ENCODE assay signal across 26 mouse cellular contexts in the genomic region with DNA sequence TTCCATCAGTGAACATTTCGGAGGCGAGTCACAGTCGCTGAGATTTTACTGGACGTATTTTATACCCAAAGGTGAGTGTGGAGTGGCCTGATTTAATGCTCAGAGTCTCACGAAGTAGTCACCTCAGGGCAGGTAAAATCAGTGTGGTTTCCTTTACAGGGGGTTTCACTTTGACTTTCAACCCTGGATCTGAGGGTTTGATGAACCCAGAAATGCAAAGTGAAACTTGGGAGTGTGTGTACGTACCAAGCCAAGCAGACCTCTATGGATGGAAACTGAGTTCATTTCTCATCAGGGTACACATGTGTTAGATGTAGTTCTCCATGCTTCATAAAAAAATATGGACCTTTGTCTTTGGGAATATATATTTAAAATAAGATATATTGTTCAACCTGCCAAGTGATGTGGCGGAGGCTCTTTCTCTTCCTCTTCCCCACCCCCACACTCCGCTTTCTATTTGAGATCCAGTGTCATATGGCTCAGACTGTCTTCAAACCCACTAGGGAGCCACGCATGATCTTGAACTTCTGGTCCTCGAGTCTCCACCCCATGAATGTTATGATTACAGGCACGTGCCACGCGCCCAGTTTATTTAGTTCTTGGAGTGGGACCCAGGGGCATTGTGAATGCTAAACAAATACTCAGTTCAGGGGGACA.
"Had no signal": no experiment of that assay in that cellular context is flagged by ENCODE, and none has a peak within 500 bp of the region (broad histone marks: within the 10 kb centered on the region; RNA-seq: fewer than 3 reads in every experiment).

No protein-coding gene starts in this region.

- H3K4me2 ChIP-seq: kidney, embryonic 15.5 days; limb, embryonic 12.5 days; limb, embryonic 15.5 days; liver, embryonic 11.5 days; lung, embryonic 14.5 days; midbrain, embryonic 13.5 days; neural tube, embryonic 12.5 days; neural tube, embryonic 15.5 days had no signal

- DNase-seq: kidney, adult 8-10 months; kidney, postnatal 10 days; kidney, postnatal 36 days; layer of hippocampus, postnatal 36 days; left cerebral cortex, postnatal 4 days; liver, postnatal 0 days; lung, embryonic 14.5 days; right cerebral cortex, adult 18-20 months; right cerebral cortex, postnatal 14 days; right cerebral cortex, postnatal 4 days; thymus, adult 18-20 months; thymus, postnatal 14 days; thymus, postnatal 4 days had no signal

- H3K9ac ChIP-seq: kidney, embryonic 15.5 days; limb, embryonic 12.5 days; limb, embryonic 15.5 days; liver, embryonic 14.5 days; liver, postnatal 0 days; lung, embryonic 14.5 days; midbrain, embryonic 13.5 days; neural tube, embryonic 12.5 days; neural tube, embryonic 15.5 days had no signal

- H3K9me3 ChIP-seq: kidney, embryonic 15.5 days; limb, embryonic 12.5 days; limb, embryonic 15.5 days; midbrain, embryonic 13.5 days; neural tube, embryonic 12.5 days; neural tube, embryonic 15.5 days had no signal

- H3K4me3 ChIP-seq: kidney, embryonic 15.5 days; left cerebral cortex, adult 2 months; limb, embryonic 12.5 days; limb, embryonic 15.5 days; midbrain, embryonic 13.5 days; neural tube, embryonic 12.5 days; neural tube, embryonic 15.5 days had no signal

- H3K27me3 ChIP-seq: kidney, embryonic 15.5 days; limb, embryonic 12.5 days; midbrain, embryonic 13.5 days; neural tube, embryonic 12.5 days; neural tube, embryonic 15.5 days had no signal

- H3K36me3 ChIP-seq: kidney, embryonic 15.5 days; limb, embryonic 12.5 days; limb, embryonic 15.5 days; midbrain, embryonic 13.5 days; neural tube, embryonic 12.5 days; neural tube, embryonic 15.5 days had no signal

- H3K27ac ChIP-seq: kidney, embryonic 15.5 days; left cerebral cortex, adult 2 months; limb, embryonic 12.5 days; limb, embryonic 15.5 days; liver, embryonic 14.5 days; macrophage; midbrain, embryonic 13.5 days; neural tube, embryonic 12.5 days; neural tube, embryonic 15.5 days had no signal

- ATAC-seq: intestine, postnatal 0 days; liver, postnatal 0 days; lung, postnatal 0 days; midbrain, embryonic 13.5 days; midbrain, embryonic 16.5 days had no signal
